Mouse (Mus musculus) cortical plate, adult 2 months (tissue): Measurements from ENCODE around the gene Ulbp1.

Experiments used
- CTCF ChIP-seq: fragments of 200-500 bp; IDR thresholded peaks from 2 replicates; pipeline ENCODE4 v1.5.1; 2011; ENCODE audit warnings: mild to moderate bottlenecking, control low read depth, low read length; ENCODE audit not compliant: insufficient read depth; ENCODE audit errors: extremely low read depth
- POLR2A ChIP-seq: fragments of 200-500 bp; IDR thresholded peaks from 2 replicates; pipeline ENCODE4 v1.6.1; 2011; ENCODE audit warnings: mild to moderate bottlenecking, low read length, control low read depth; ENCODE audit not compliant: insufficient read depth; ENCODE audit errors: extremely low read depth

GRCm38 (mm10) chr10:7462006-7462405 lies 11.4 kb downstream of the Ulbp1 start:
- TF ChIP-seq CTCF (no peak), POLR2A (no peak)
